Mouse (Mus musculus): ENCODE measurements at regions not wholly inside any gene's neighbourhood (a gene's known extent, or its start where the extent isn't known, plus 50 kb on each side); places are given as distances from the start of the nearest gene placed in this dataset.

DNA sequence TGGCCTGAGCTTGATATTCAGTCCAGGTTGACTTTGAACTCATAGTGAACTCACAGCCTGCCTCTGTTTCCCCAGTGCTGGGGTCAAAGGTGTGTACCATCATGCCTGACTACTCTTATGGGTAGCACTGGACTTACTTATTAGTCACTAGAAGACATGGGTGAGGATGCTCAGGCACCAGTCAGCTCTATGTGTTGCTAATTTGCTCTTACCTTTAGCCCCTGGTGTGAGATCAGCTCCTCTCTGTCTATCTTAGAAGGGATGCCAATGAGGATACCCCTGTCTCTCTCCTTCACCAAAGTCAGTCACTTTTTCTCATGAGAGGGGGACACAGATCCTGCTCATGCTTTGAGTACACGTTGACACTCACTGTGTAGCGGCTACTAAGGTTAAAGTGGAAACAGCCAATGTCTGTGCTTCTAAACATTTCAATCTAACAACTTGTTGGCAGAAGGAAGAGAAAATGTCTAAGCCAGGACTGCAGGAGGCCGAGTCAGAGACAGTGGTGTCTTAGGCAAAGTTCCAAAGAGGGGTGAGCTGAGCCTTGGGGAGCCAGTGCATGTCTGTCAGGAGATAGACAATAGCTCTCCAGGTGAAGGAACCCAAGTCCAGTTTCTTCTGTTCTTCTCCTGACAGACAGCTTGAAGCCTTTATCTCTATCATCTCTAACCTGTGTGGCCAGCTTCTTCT, 78.2 kb upstream of the Mkln1 start:
- 80% methylated on average over 3 of the region's 3 CpGs for WGBS
- no peak for ATAC-seq (ENCODE audit: low FRiP score)

DNA sequence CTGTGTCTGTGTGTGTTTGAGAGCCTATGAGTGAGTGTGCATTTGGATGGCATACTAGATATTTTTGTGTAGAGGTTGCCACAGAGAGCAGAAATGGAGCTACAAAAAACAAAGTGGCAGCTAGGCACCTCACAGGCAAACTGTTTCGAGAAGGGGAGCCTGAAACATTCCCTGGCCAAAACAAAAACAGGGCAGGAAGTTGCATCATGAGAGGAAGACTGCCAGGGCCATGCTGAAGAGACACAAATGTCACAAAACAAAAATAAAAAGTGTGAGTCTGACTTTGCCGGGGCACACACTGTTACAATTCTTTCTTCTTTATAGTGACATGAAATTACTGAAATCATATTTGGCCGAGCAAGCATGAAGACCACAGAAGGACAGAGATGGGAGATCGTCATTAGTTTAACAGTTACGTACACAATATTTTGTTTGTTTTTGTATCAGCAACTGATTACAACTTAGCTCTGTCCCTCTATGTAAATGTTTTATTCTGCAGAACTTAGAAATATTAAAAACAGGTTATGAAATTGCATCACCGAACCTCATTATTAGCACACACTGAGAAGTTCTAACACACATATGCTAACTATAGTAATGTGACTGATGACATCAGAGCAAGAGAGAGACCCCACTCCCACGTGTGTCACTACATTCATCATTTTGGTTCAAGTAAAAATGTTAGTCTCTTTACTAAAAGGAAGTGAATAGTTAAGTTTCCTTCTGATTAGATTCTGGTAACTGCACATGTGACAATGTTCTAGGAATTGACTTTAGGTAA, 77.3 kb upstream of the Mkln1 start:
- ATAC-seq (ENCODE audit: low FRiP score) (no peak), DNase-seq (ENCODE audit: low spot score) (no peak)
- no peak overlapping the region for H3K4me3 ChIP-seq (replicated peaks; ENCODE audit: low read length)
- WGBS: 84% methylated on average over 7 of the region's 7 CpGs
- peaks cover 8% of the 10 kb centered on the region; the same call in 1 of the 2 replicates for H3K27me3 ChIP-seq (ENCODE audit: control insufficient read depth, insufficient read depth, low read length)
- no peak overlapping the region for H3K9ac ChIP-seq
- H3K9me3 ChIP-seq (ENCODE audit: control insufficient read depth, low read length): no peaks in the 10 kb centered on the region
- no peak overlapping the region for H3K27ac ChIP-seq
- H3K4me1 ChIP-seq (replicated peaks; ENCODE audit: control insufficient read depth, insufficient read depth, low read length): 0 out of 2 replicates have a peak, but pooled peaks cover 12% of the 10 kb centered on the region
- H3K4me2 ChIP-seq (replicated peaks): no peak overlapping the region
- no peaks in the 10 kb centered on the region for H3K36me3 ChIP-seq (replicated peaks; ENCODE audit: control insufficient read depth, insufficient read depth)

More for the DNA sequence above, 78.2 kb upstream of the Mkln1 start:
- Histone ChIP-seq H3K27ac (no peak overlapping the region), H3K4me2 (replicated peaks) (no peak overlapping the region), H3K27me3 (ENCODE audit: control insufficient read depth, insufficient read depth, low read length) (peaks cover 8% of the 10 kb centered on the region; the same call in 1 of the 2 replicates), H3K9ac (no peak overlapping the region), H3K4me3 (replicated peaks; ENCODE audit: low read length) (no peak overlapping the region), H3K9me3 (ENCODE audit: control insufficient read depth, low read length) (no peaks in the 10 kb centered on the region), H3K36me3 (replicated peaks; ENCODE audit: control insufficient read depth, insufficient read depth) (no peaks in the 10 kb centered on the region), H3K4me1 (replicated peaks; ENCODE audit: control insufficient read depth, insufficient read depth, low read length) (0 out of 2 replicates have a peak, but pooled peaks cover 12% of the 10 kb centered on the region)
- no peak for DNase-seq (ENCODE audit: low spot score)

DNA sequence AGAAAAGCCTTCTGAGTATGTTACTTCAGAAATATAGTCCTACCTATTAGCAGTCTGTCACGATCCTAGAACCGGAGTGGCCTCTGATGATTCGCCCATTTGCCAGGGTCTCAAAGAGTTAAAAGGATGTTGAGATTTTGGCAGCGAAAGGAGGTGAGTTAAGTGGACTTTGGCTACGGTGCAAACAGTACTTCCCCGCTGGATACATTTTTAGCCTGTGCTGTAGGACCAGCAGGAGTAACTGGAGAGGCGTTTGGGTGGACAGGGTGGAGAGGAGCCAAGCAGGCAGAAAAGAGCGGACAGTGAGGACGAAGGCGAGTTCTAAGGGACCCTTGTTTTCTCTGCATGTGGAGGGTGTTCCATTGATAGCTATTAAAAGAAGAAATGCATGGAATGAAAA, 76.6 kb upstream of the Mkln1 start:
- Histone ChIP-seq H3K36me3 (replicated peaks; ENCODE audit: control insufficient read depth, insufficient read depth) (no peaks in the 10 kb centered on the region), H3K9ac (no peak overlapping the region), H3K4me1 (replicated peaks; ENCODE audit: control insufficient read depth, insufficient read depth, low read length) (0 out of 2 replicates have a peak, but pooled peaks cover 12% of the 10 kb centered on the region), H3K4me2 (replicated peaks) (no peak overlapping the region), H3K27me3 (ENCODE audit: control insufficient read depth, insufficient read depth, low read length) (peaks cover 8% of the 10 kb centered on the region; the same call in 1 of the 2 replicates), H3K9me3 (ENCODE audit: control insufficient read depth, low read length) (no peaks in the 10 kb centered on the region), H3K4me3 (replicated peaks; ENCODE audit: low read length) (no peak overlapping the region), H3K27ac (no peak overlapping the region)
- no peak for ATAC-seq (ENCODE audit: low FRiP score)
- no peak for DNase-seq (ENCODE audit: low spot score)
- 71% methylated on average over 10 of the region's 10 CpGs for WGBS

DNA sequence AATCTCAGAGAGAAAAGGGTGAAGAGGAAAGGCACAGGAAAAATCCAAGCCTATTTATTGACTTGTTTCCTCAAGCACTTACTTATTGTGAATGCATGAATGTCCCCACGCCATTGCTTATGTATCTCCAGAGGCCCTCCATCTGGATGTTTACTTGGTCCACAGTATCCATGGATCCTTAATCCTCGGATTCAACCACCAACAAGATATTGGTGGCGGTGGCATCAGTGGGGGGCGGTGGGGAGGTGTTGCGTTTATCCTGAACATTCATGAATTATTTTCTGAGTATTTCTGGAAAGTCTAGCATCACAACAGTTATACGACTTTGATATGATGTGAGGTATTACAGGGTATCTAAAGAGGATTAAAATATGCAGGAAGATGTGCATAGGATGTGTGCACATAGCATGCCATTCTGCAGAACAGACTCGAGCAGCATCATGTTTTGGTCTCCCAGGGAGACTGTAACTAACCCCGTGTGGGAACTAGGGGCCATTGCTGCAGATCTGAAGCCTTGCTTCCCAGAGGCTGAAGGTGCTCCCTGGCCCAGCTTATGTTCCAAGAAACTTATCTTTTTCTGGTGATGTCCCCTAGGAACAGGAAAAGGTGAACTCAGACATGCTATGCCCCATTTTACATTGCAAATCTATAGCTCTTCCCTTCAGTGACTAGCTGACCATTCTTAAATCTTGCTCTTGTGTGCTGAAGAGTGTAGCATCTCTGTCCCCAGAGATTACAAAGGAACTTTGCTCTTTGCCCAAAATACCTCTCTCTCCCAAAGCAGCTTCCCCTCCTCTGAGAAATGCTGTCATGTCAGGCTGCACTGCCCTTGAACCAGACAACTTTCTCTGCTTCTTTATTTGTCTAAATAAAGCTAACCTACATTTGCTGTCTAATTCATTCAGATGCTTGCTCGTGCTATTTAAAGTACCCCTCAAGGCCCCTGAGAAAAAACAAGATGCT, 75.0 kb upstream of the Mkln1 start:
- Histone ChIP-seq H3K9me3 (ENCODE audit: control insufficient read depth, low read length) (no peaks in the 10 kb centered on the region), H3K4me2 (replicated peaks) (no peak overlapping the region), H3K4me3 (replicated peaks; ENCODE audit: low read length) (no peak overlapping the region), H3K9ac (no peak overlapping the region), H3K36me3 (replicated peaks; ENCODE audit: control insufficient read depth, insufficient read depth) (no peaks in the 10 kb centered on the region), H3K4me1 (replicated peaks; ENCODE audit: control insufficient read depth, insufficient read depth, low read length) (0 out of 2 replicates have a peak, but pooled peaks cover 12% of the 10 kb centered on the region), H3K27me3 (ENCODE audit: control insufficient read depth, insufficient read depth, low read length) (no peaks in the 10 kb centered on the region), H3K27ac (no peak overlapping the region)
- 65% methylated on average over 9 of the region's 9 CpGs for WGBS
- DNase-seq (ENCODE audit: low spot score) (no peak), ATAC-seq (ENCODE audit: low FRiP score) (no peak)

DNA sequence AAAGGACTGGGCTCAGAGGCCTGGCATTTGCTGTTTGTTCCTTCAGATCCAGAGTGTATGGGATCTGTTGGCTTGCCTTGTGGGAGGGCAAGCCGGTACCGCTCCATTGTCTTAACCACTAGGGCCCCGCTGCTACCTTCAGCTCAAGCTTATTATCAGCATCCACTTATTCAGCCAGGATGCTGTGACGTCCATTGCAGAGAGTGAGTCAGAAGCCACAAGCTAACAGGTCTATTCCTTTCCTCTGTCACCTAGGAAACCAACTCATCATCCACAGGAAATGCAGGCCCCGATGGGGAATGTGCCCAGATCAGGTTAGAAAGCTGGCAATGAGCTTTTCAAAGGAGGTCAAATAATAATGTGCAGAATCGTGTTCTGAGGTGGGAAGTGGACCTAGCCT, 73.8 kb upstream of the Mkln1 start:
- DNase-seq (ENCODE audit: low spot score) (no peak), ATAC-seq (ENCODE audit: low FRiP score) (no peak)
- H3K36me3 ChIP-seq (replicated peaks; ENCODE audit: control insufficient read depth, insufficient read depth): no peaks in the 10 kb centered on the region
- WGBS: 35% methylated on average over 6 of the region's 6 CpGs
- no peak overlapping the region for H3K4me3 ChIP-seq (replicated peaks; ENCODE audit: low read length)
- 0 out of 2 replicates have a peak, but pooled peaks cover 12% of the 10 kb centered on the region for H3K4me1 ChIP-seq (replicated peaks; ENCODE audit: control insufficient read depth, insufficient read depth, low read length)
- no peak overlapping the region for H3K4me2 ChIP-seq (replicated peaks)
- no peaks in the 10 kb centered on the region for H3K27me3 ChIP-seq (ENCODE audit: control insufficient read depth, insufficient read depth, low read length)
- no peak overlapping the region for H3K9ac ChIP-seq
- H3K9me3 ChIP-seq (ENCODE audit: control insufficient read depth, low read length): no peaks in the 10 kb centered on the region
- peak overlapping the region; percentile 39; the same call in 1 of the 2 replicates for H3K27ac ChIP-seq

DNA sequence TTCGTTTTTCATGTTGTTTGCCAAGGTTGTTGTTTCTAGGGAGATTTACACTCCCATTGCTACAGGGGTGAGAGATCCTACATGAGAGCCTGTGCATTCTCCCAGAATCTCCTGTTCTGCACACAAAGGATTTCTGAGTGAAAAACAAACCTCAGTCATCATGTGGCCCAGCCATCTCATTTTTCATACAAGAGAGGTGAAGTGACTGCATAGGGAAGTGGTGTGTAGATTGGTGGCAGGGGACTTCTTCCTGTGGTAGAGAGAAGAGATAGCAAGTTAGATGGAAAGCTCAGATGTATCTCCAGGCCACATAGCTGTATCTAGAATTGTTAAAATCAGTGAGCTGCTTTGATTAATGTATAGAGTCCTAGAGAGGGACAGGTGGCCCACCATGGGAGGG, 72.9 kb upstream of the Mkln1 start:
- Histone ChIP-seq H3K9ac (no peak overlapping the region), H3K27me3 (ENCODE audit: control insufficient read depth, insufficient read depth, low read length) (no peaks in the 10 kb centered on the region), H3K36me3 (replicated peaks; ENCODE audit: control insufficient read depth, insufficient read depth) (no peaks in the 10 kb centered on the region), H3K4me3 (replicated peaks; ENCODE audit: low read length) (no peak overlapping the region), H3K27ac (no peak overlapping the region), H3K4me2 (replicated peaks) (no peak overlapping the region), H3K4me1 (replicated peaks; ENCODE audit: control insufficient read depth, insufficient read depth, low read length) (0 out of 2 replicates have a peak, but pooled peaks cover 12% of the 10 kb centered on the region), H3K9me3 (ENCODE audit: control insufficient read depth, low read length) (no peaks in the 10 kb centered on the region)
- ATAC-seq (ENCODE audit: low FRiP score): no peak
- 78% methylated on average over 1 of the region's 1 CpGs for WGBS
- no peak for DNase-seq (ENCODE audit: low spot score)

DNA sequence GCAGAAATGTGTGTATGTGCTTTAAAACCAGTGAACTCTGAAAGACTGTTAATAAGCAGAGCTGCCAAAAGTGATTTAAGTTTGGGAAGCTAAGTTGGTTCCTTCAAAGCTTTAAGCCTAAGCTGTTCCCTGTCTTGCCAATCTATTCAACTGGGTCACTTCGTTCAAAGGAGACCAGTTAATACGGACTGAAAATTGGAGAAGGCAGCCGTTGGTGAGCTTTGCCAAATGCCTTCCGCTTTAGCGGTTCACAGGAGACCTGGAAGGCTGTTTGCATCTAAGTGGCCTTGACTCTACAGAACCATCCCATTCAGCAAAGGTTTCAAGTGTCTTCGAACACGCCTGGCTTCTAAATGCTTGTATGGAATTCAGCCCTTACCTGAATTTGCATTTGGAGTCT, 68.2 kb upstream of the Mkln1 start:
- 85% methylated on average over 7 of the region's 7 CpGs for WGBS
- H3K9me3 ChIP-seq (ENCODE audit: control insufficient read depth, low read length): no peaks in the 10 kb centered on the region
- H3K4me3 ChIP-seq (replicated peaks; ENCODE audit: low read length): no peak overlapping the region
- no peak overlapping the region for H3K9ac ChIP-seq
- ATAC-seq (ENCODE audit: low FRiP score) (no peak), DNase-seq (ENCODE audit: low spot score) (no peak)
- H3K27ac ChIP-seq: no peak overlapping the region
- no peaks in the 10 kb centered on the region for H3K36me3 ChIP-seq (replicated peaks; ENCODE audit: control insufficient read depth, insufficient read depth)
- H3K4me2 ChIP-seq (replicated peaks): no peak overlapping the region
- H3K27me3 ChIP-seq (ENCODE audit: control insufficient read depth, insufficient read depth, low read length): no peaks in the 10 kb centered on the region
- H3K4me1 ChIP-seq (replicated peaks; ENCODE audit: control insufficient read depth, insufficient read depth, low read length): peaks cover 4% of the 10 kb centered on the region; the same call in 1 of the 2 replicates

DNA sequence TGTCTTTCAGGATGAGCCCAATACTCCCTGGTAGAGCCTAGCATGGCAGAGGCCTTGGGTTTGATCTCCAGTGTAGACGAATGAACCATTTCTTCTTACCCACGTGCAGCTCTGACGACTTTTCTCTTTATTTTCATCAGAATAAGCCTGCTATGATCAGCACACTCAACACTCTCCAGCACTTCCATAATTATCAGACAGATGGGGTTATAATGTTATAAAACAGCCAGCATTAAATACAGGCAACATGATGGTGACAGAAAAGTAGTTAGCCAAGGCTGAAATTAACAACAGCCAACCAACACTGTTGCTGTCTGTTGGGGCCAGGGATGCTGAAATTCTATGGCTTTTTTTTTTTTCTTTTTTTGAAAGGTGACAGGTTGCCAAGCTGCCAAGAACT, 67.7 kb upstream of the Mkln1 start:
- 78% methylated on average over 3 of the region's 3 CpGs for WGBS
- ATAC-seq (ENCODE audit: low FRiP score) (no peak), DNase-seq (ENCODE audit: low spot score) (no peak)
- H3K36me3 ChIP-seq (replicated peaks; ENCODE audit: control insufficient read depth, insufficient read depth): no peaks in the 10 kb centered on the region
- peaks cover 4% of the 10 kb centered on the region; the same call in 1 of the 2 replicates for H3K4me1 ChIP-seq (replicated peaks; ENCODE audit: control insufficient read depth, insufficient read depth, low read length)
- H3K27me3 ChIP-seq (ENCODE audit: control insufficient read depth, insufficient read depth, low read length): no peaks in the 10 kb centered on the region
- H3K4me3 ChIP-seq (replicated peaks; ENCODE audit: low read length): no peak overlapping the region
- H3K9ac ChIP-seq: no peak overlapping the region
- H3K9me3 ChIP-seq (ENCODE audit: control insufficient read depth, low read length): no peaks in the 10 kb centered on the region
- no peak overlapping the region for H3K27ac ChIP-seq
- H3K4me2 ChIP-seq (replicated peaks): no peak overlapping the region
